Mouse (Mus musculus) cerebellum, adult 2 months (tissue): ENCODE data around the gene Nub1.

Experiments used
- CTCF ChIP-seq: fragments of 200-500 bp; IDR thresholded peaks from 2 replicates; pipeline ENCODE4 v1.5.1; 2011; ENCODE audit warnings: low read depth, mild to moderate bottlenecking, control low read depth, low read length, moderate library complexity, borderline replicate concordance; ENCODE audit not compliant: insufficient read depth
- POLR2A ChIP-seq: fragments of 200-500 bp; IDR thresholded peaks from 2 replicates; pipeline ENCODE4 v1.6.1; 2011; ENCODE audit warnings: low read length, control low read depth, borderline replicate concordance; ENCODE audit not compliant: insufficient read depth

- TF ChIP-seq CTCF: no peak
- TF ChIP-seq POLR2A: no peak
These were observed 66.2 kb downstream of the Nub1 start for GRCm38 (mm10) chr5:24751305-24752174.
